Mouse (Mus musculus) heart, adult 2 months (tissue): Measurements from ENCODE around the gene Anapc15.

Source experiments
- CTCF ChIP-seq: fragments of 200-600 bp; IDR thresholded peaks from 2 replicates; pipeline ENCODE4 v1.8.1; 2022; ENCODE audit warnings: antibody characterized with exemption, mild to moderate bottlenecking, moderate library complexity
- EP300 ChIP-seq: fragments of 200-500 bp; IDR thresholded peaks from 2 replicates; pipeline ENCODE4 v1.6.1; 2011; ENCODE audit warnings: low read depth, low read length, control low read depth; ENCODE audit not compliant: insufficient read depth
- POLR2A ChIP-seq: fragments of 200-500 bp; IDR thresholded peaks from 2 replicates; pipeline ENCODE4 v1.6.1; 2011; ENCODE audit warnings: mild to moderate bottlenecking, low read depth, low read length, control low read depth; ENCODE audit not compliant: insufficient read depth

DNA sequence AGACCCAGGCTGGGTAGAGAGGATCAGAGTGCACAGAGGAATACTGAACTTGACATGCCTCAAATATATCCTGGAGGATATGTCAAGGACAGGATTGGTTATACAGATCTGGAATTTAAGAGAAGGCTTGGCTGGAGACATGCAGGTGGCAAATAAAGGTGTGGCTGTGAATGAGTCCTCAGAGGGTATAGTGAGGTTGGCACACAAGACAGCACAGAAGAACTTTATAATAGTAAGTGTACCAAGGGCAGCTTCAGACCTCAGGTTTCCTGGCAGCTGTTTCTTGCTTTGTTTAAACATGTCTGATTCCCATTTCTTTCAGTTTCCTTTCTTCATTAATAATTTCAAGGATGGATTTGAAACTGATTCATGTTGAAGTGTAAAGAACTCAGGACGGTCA, 69.0 kb downstream of the Anapc15 start:
- TF ChIP-seq EP300, result no peak
- TF ChIP-seq POLR2A, result no peak
- no peak for TF ChIP-seq CTCF
